Mouse (Mus musculus): ENCODE measurements around the gene Emcn.

Gene Emcn

DNA sequence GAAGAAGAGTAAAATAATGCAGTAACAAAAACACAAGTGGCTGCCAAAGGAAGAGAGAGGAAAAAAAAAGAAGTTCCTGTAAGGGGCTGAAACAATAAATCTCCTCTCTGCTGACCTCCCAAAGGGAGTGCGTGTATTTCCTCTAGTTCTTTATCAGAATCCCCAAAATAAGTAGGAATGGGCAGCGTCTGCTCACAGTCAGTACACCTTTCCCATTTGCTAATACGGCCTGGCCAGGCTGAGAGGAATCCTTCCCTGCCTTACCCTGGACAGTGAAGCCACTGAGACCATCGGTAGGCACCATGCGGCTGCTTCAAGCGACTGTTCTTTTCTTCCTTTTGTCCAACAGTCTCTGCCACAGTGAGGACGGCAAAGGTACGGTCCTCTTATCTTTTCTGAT, at the start of gene Emcn:
TSS of gene Emcn (plus strand) at position 130 of the 400 bp plus-strand sequence.
- DNase-seq (ENCODE audit: low spot score) = no peak

DNA sequence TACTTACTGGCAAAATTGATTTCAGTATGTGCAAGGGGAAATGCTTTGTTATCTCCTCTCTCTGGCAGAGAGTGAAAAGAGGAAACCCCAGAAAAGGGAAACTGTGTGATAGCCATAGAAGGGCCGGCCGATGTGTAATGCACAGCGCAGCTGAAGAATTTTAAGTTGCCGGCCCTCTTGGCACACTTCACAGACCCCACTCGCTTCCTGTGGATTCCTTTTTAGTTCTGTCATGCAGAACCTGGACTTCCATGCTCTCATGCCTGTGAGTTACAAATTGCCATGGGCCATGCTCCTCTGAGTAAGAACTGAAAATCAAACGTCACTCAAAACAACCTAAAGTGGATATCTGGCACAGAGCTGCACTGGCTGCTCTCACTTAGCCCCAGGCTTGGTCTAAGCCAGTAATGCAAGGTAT, 47.7 kb upstream of the Emcn start:
- DNase-seq (ENCODE audit: low spot score) = no peak

DNA sequence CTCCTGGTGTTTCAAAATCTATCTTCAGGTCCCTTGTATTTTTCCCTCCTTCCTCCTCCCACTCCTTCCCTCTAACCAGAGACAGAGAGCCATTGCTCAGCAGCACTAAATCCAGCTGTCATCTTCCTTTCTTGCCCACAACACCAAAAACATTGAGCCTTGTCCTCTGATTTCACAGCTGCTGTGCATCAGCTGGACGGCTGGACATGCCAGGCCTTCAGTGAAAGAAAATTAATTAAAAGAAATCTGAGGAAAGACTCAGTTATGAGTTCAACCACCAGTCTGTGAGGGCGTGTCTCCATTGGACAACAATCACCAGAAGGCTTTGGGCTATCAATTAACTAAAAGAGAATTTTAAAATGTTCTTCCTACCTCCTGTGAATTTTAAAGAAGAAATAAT, 42.6 kb upstream of the Emcn start:
- no peak for DNase-seq (ENCODE audit: low spot score)

GRCm38 (mm10) chr3:137300210-137300609, 40.7 kb upstream of the Emcn start:
- DNase-seq (ENCODE audit: low spot score) = no peak

- no peak for DNase-seq (ENCODE audit: low spot score)
Observed at GRCm38 (mm10) chr3:137301195-137301594, 39.7 kb upstream of the Emcn start.

GRCm38 (mm10) chr3:137302804-137303203, 38.1 kb upstream of the Emcn start:
- no peak for DNase-seq (ENCODE audit: low spot score)

- no peak for DNase-seq (ENCODE audit: low spot score)
Observed at GRCm38 (mm10) chr3:137309959-137310358, 30.9 kb upstream of the Emcn start.

- DNase-seq (ENCODE audit: low spot score) = no peak
Observed at GRCm38 (mm10) chr3:137312540-137312939, 28.3 kb upstream of the Emcn start.

DNA sequence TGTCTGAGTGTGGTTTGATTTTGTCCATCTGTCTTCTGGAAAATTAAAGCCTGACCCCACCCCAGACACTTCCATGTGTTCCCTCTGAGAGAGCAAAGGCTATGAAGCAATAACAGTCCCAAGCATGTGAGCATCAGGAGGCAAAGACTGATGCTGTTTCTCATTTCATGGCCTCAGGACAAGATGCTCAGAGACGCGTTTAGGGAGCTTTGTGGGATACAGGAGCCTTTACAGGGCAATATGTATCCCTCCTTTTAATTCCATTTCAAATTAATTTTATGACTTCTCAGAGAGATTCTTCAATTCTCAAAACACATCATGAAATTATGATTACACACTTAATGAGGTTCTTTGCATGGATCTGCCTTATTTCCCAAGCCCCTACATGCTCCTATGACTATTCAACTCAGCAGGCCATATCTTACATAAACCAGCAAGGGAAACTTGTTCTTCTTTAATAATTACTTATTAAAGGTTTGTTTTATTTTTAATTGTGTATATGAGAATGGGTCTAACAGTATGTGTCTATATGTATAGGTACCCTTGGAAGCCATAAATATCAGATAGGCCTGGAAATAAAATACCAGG, 27.0 kb upstream of the Emcn start:
- no peak for DNase-seq (ENCODE audit: low spot score)

- DNase-seq (ENCODE audit: low spot score) = no peak
Observed at GRCm38 (mm10) chr3:137318371-137318770, 22.5 kb upstream of the Emcn start.

GRCm38 (mm10) chr3:137319950-137320349, 20.9 kb upstream of the Emcn start:
- DNase-seq (ENCODE audit: low spot score) = no peak

- DNase-seq (ENCODE audit: low spot score) = no peak
Observed at GRCm38 (mm10) chr3:137322304-137322703, 18.6 kb upstream of the Emcn start.

DNA sequence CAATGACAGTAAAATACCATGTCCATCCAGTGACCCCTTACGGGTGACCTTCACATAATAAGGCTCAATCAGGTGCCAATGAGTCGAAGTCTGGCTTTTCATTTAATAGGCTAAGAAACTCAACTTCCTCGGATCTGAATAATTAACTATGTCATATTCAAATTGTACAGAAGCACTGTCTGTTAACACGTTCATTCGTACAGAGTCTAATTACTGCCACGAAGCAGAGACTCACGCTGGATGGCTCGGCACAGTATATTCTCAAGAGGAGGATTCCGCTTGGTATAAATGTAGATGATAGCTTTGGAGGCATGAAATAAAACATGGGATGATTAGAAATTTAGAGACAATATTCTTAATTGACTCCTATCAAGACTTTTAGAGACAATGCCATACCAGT, 11.0 kb upstream of the Emcn start:
- no peak for DNase-seq (ENCODE audit: low spot score)

- no peak for DNase-seq (ENCODE audit: low spot score)
Observed at GRCm38 (mm10) chr3:137330950-137331349, 9.9 kb upstream of the Emcn start.

DNA sequence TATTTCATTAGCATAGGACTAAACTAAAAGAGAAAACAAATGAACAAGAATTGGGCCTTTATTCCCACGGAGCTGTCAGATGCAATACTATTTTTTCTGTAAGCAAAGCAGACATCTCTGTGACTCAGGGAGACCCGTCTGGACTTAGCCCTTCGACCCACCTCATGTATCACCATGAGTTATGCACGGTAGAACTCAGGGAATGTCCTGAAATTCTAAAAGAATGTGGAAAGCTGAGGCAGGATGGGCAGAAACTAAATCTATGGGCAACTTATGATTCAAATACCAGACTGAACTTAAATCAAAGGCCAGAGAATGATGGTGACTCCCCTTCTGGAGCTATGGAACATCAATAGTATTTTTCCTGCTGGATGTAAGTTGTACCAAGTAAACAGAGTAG, 8.3 kb upstream of the Emcn start:
- no peak for DNase-seq (ENCODE audit: low spot score)

DNA sequence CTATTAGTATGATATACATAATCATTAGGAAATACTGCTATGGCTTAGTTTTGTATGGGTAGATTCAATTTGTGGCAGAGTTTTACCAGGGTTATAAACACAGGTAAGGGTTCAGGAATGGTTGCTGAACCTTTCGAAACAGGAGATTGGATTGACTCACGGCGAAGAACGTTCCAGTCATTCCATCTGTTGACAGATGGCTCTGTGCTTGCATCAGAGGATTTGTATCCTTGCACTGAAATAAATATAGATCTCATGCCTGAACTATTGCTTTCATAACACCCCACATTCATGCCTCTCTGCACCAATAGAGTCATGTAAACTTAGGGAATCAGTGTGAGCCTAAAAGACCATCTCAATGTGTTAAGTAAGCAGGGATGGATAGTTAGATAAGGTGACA, 4.9 kb upstream of the Emcn start:
- no peak for DNase-seq (ENCODE audit: low spot score)

DNA sequence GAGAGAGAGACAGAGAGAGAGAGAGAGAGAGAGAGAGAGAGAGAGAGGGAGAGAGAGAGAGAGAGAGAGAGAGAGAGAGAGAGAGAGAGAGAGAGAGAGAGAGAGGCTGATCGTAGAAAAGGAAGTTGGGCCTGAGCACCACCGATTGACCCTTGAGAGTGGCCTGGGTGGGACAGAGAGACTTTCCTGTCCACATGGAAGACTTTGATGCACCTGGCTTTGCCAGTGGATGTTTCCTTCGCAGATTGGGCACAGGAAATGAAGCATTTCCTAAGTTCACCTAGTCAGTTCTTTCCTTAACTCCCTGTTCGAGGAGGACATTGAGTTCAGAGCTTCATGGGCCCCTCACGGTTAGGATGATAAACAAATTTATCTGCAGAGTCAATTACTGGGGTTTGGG, 2.6 kb downstream of the Emcn start:
- no peak for DNase-seq (ENCODE audit: low spot score)

DNA sequence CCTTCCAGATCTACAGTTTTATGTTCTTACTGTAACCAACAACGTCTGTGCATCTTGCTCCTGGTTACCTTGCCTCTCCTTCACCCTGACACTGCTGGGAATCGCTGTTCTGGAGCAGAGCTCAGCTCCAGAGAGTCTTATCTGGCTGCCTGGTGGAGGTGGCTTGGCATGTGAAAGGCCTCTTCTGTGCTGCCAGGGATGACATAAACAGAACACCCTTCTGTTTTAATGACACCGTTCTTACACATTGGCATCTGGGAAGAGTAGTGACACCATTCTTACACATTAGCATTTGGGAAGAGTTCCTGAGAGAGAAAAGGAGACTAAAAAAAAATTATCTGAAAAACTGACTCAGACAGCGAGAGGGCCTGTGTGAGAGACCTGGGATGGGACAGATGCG, 11.0 kb downstream of the Emcn start:
- no peak for DNase-seq (ENCODE audit: low spot score)

DNA sequence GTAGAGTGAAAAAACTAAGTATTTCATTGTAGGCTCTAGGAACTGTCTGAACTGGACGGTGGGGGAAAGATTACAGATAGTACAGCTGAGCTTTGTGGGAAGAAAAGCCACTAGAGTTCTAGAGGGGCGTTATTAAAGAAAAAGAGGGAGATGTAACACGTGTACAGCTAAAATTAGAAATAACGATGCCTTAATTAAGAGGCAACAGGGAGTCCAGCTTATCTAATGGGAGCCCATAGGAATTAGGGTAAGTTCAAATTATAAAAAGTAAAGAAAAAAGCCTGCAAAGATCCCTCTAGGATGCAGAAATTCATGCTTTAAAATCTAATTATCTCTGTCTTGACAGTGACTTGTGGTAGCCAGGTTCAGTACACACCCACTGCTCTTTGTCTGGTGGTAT, 15.8 kb downstream of the Emcn start:
- no peak for DNase-seq (ENCODE audit: low spot score)

DNA sequence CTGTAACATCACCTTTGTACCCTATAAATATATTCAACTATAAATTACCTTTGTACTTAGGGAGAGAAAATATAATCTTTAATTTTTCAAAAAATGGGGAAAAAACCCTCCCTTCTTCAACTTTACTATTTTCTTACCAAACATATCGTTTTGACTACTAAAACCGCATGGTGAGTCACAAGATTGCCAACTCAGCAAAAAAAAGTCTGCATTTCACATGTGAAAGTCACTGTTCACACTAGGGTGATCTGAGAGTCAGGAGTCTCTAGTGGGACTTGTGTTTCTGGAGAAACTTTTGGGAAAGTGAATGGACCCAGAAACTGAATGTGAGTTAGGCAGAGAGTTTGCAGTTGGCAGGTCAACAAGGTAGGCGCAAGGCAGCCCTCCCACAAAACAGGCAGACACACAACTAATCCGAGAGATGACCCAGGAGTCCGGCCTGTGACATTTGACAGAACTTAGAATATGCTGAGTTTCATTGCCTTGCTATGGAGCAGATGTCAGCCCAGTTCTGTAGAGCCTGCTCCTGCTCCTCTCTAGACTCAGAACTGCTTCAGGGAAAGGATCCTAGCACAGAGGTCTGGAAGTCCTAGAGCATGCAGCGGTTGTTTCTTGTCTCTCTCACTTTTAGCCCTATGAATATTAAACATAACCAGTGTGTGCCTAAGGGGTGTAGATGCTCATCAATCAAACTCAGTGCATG, 26.4 kb downstream of the Emcn start:
- no peak for DNase-seq (ENCODE audit: low spot score)

GRCm38 (mm10) chr3:137367826-137368325, 27.0 kb downstream of the Emcn start:
- DNase-seq (ENCODE audit: low spot score) = no peak

- no peak for DNase-seq (ENCODE audit: low spot score)
Observed at GRCm38 (mm10) chr3:137372854-137373253, 32.0 kb downstream of the Emcn start.

DNA sequence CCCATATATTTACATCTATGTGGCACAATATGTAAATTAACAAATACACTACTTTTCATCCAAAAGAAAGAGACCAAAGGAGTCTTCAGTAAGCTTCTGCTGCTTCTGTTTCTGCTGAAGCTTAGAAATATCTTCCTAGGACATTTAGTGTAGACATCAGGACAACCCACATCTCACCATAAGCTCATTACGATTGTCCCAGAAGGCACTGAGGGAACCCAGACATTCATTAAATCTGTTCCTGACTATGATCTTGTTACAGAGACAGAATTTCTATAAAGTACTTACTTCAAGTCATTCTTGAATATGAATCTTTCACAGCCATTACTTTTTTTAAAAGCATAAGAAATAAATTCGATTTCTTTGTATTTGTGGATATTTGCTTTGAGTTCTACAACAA, 41.4 kb downstream of the Emcn start:
- no peak for DNase-seq (ENCODE audit: low spot score)

- DNase-seq (ENCODE audit: low spot score) = no peak
Observed at GRCm38 (mm10) chr3:137395588-137395987, 54.7 kb downstream of the Emcn start.
